Mouse (Mus musculus): ENCODE data around the gene Rasal1.

Gene Rasal1

GRCm38 (mm10) chr5:120622198-120622851 is 26.3 kb upstream of the Rasal1 start:
- peak; percentile 64 for DNase-seq (ENCODE audit: low read depth)

- no peak for DNase-seq (ENCODE audit: low read depth)
Measured at GRCm38 (mm10) chr5:120624427-120624826, 24.2 kb upstream of the Rasal1 start.

- DNase-seq (ENCODE audit: low read depth), result peak; percentile 28
Measured at GRCm38 (mm10) chr5:120626399-120626798, 22.2 kb upstream of the Rasal1 start.

- DNase-seq (ENCODE audit: low read depth), result peak; percentile 6
Measured at GRCm38 (mm10) chr5:120627515-120628300, 20.9 kb upstream of the Rasal1 start.

- peak; percentile 30 for DNase-seq (ENCODE audit: low read depth)
Measured at GRCm38 (mm10) chr5:120628624-120629023, 20.0 kb upstream of the Rasal1 start.

- peak; percentile 60 for DNase-seq (ENCODE audit: low read depth)
Measured at GRCm38 (mm10) chr5:120631128-120631527, 17.5 kb upstream of the Rasal1 start.

GRCm38 (mm10) chr5:120631892-120632291 is 16.7 kb upstream of the Rasal1 start:
- DNase-seq (ENCODE audit: low read depth), result peak; percentile 36

- DNase-seq (ENCODE audit: low read depth), result no peak
Measured at GRCm38 (mm10) chr5:120634131-120634530, 14.5 kb upstream of the Rasal1 start, which contains the start of gene Cfap73. Cfap73 (minus strand) TSS chr5:120634235.

GRCm38 (mm10) chr5:120634860-120635259 is 13.8 kb upstream of the Rasal1 start:
- no peak for DNase-seq (ENCODE audit: low read depth)

- no peak for DNase-seq (ENCODE audit: low read depth)
Measured at GRCm38 (mm10) chr5:120635633-120636032, 13.0 kb upstream of the Rasal1 start.

- DNase-seq (ENCODE audit: low read depth), result no peak
Measured at GRCm38 (mm10) chr5:120640094-120640493, 8.5 kb upstream of the Rasal1 start.

GRCm38 (mm10) chr5:120643365-120644085 is 5.1 kb upstream of the Rasal1 start:
- no peak for DNase-seq (ENCODE audit: low read depth)

- DNase-seq (ENCODE audit: low read depth), result no peak
Measured at GRCm38 (mm10) chr5:120644227-120644626, 4.4 kb upstream of the Rasal1 start.

- DNase-seq (ENCODE audit: low read depth), result no peak
Measured at GRCm38 (mm10) chr5:120645851-120646250, 2.8 kb upstream of the Rasal1 start.

- DNase-seq (ENCODE audit: low read depth), result no peak
Measured at GRCm38 (mm10) chr5:120647361-120647760, 1.3 kb upstream of the Rasal1 start.

- DNase-seq (ENCODE audit: low read depth), result peak; percentile 72
Measured at GRCm38 (mm10) chr5:120647814-120648491, 659 bp upstream of the Rasal1 start.

GRCm38 (mm10) chr5:120649374-120649933 is 842 bp downstream of the Rasal1 start:
- no peak for DNase-seq (ENCODE audit: low read depth)

- no peak for DNase-seq (ENCODE audit: low read depth)
Measured at GRCm38 (mm10) chr5:120649938-120650337, 1.3 kb downstream of the Rasal1 start.

- DNase-seq (ENCODE audit: low read depth), result no peak
Measured at GRCm38 (mm10) chr5:120651230-120651629, 2.6 kb downstream of the Rasal1 start.

- no peak for DNase-seq (ENCODE audit: low read depth)
Measured at GRCm38 (mm10) chr5:120652915-120653701, 4.5 kb downstream of the Rasal1 start.

- no peak for DNase-seq (ENCODE audit: low read depth)
Measured at GRCm38 (mm10) chr5:120653873-120654272, 5.3 kb downstream of the Rasal1 start.

Data from naive thymus-derived CD4-positive, alpha-beta T cell, adult 2 months (primary cell).